Mouse (Mus musculus) embryo, embryonic 11 days (tissue): ENCODE results near the gene Mesd.
A peak's percentile ranks its signal among the peaks of the same experiment; 100 is the strongest.

Source experiments
- DNase-seq: peaks from one replicate; pipeline ENCODE4 v3.0.0-alpha.2; 2015

Mesd gene

DNA sequence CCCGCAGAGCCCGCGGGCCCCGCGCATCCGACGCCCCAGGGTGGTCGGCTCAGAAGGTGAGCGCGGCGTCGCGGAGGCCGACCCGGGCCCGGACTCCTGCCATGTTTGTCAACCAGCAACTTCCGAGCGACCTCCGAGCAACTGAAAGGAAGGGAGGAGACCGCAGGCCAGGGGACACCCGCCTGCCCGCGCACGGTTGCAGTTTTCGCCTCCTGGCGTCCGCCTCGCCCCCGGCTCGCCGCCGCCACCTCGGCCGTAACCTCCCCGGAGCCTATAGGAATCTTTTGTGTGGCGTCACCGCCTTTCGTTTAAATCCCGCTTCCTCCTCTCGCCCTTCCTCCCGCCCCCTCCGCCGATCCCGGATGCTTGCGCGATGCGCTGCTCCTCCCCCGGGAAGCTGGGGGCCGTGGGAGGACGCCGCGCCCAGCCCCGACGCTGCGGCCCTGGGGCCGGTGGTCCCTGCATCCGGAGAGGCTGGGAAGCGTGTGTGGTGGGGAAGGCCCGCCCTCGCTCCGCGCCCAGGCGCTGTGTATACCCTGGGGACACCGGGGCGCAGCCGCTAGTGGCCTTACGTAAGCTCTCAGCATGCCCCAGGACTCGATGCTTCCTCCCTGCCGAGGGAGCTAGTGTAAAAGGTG lies at the start of gene Mesd, which contains the start of gene Tlnrd1:
Gene Mesd, plus strand, starts transcription at position 446 of the 638 bp plus-strand sequence.
Gene Tlnrd1, minus strand, starts transcription at position 285 of the 638 bp plus-strand sequence.
- peak; percentile 95 for DNase-seq

- no peak for DNase-seq
These were observed 45.6 kb upstream of the Mesd start for GRCm38 (mm10) chr7:83838525-83839224.

DNA sequence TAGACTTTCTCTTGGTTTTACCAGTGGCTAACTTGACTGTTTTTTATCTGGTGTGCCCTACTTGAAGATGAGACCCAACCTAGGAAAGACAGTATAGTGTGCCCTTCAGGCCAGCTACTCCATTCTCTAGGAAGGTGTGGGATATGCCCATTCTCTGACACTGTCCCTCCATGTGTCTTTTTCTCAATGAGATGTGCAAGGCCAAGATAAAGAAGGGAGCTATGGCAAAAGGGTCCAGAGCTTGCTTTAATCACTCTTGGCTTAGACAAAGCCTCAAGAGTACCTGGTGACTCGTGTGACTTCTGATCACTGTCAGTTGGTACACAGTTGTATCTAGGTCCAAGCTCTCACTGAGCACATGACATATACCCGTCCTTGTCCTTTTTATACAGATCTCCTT lies 44.2 kb upstream of the Mesd start:
- DNase-seq = no peak

- no peak for DNase-seq
These were observed 41.6 kb upstream of the Mesd start for GRCm38 (mm10) chr7:83842486-83843259.

- DNase-seq = no peak
These were observed 39.5 kb upstream of the Mesd start for GRCm38 (mm10) chr7:83844807-83845206.

- DNase-seq = peak; percentile 33
These were observed 36.8 kb upstream of the Mesd start for GRCm38 (mm10) chr7:83847187-83848075.

DNA sequence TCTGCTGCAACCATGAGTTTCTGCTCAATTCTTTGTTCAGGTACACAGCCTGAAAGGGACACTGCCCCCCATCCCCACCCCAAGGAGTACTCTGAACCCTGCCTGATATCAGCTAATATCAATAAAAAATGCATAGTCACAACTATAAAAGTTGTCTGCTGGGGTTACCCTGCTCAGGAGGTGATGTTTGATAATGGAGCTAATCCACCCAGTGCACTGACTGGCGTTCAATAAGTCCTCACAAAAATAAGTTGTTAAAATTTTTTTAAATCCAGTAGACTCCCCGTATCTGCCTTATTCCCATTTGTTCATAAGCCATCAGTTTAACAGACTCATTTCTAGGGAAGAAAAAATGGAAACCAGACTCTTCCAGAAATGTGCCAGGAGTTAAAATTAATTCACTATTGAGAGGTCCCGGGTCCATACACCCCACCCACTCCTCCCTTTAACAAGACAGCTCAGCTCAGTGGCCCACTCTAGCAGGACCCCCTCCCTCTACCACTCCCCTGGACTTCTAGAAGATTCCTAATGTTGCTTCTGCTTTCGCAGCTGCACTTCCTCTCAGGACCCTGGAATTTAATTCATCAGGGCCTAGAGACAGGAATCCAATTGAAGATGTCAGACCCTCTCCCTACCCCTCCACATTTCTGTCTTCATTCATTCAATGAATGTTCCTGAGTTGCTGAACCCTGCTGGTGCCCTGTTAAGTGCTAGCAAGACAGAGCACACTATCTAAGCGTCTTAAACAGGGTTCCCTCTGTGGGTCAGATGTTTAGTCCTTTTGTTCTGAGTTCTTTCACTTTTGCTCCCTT lies 32.5 kb upstream of the Mesd start:
- DNase-seq = no peak

GRCm38 (mm10) chr7:83852381-83853380 lies 31.6 kb upstream of the Mesd start:
- DNase-seq = no peak

DNA sequence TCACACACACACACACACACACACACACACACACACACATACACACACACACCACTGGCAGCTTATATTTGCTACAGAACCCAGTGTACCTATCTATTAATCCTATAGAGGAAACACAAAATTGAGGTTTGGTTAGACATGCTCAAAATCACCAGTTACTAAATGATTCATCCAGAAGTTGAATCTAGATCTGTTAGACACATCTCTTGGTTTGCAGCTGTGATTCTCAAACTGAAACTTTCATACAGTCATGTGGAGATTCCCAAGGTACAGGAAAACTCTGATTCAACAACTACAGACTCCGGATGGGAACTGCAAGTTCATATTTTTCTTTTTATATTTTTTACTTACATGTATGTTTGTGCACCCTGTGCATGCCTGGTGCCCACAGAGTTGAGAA lies 29.1 kb upstream of the Mesd start:
- no peak for DNase-seq

GRCm38 (mm10) chr7:83856353-83857207 lies 27.7 kb upstream of the Mesd start:
- DNase-seq = no peak

DNA sequence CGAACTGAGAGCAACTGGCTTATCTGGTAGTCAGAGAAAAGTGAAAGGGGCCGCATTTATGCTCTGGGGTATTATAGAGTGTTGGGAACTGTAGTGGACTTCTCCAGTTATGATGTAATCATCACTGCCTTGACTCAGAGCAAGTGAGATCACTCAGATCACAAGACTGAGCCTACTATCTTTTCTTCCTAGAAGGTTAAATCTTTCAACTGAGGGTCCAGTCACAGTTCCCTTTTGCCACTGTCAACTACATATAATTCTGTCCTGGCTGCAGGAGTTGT lies 27.1 kb upstream of the Mesd start:
- no peak for DNase-seq

DNA sequence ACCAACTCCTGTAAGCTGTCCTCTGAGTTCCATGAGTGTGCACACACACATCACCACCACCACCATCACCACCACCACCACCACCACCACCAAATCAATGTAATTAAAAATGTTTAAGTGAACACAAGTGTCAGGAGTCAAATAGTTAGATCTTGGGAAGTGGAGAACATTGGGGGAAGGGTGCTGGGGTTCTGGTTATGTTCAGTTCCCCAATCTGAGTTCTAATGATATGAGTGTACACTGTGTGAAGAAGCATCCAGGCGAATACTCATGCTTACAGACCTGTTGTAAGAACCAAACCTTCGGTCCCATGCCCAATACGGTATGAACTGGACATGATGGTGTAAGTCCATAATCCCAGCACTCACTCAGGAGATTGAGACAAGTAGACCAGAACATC lies 26.3 kb upstream of the Mesd start:
- DNase-seq = no peak

DNA sequence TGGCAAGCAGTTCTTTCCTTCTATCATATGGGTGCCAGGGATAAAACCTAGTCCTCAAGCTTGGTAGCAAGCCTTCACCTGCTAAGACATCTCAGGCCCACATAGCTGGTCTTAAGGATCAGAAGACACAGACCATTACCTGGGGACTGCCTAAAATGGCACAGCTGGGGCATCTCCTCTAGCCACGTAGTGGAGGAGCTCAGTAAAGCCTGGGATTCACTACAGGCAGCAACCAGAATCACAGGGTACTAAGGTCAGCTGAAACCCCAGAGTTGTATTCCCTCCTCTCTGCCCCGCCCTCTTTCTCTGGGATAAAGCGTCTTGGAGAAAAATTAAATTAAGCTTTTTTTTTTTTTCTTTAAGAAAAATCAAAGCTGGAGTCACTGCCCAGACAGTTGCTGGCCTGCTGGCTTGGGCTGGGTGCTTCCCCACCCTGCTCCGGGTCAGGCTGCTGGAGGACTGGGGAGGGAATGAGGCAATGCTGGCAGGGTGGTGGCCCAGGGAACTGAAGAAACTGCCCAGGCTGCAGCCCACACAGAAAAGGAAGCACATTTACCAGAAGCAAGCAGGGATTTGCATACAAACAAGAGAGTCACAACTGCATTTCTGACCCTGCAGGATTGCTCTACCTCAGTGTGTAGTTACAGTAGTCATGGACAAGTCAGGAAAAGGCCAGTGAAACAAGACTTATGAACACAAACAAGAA lies 24.7 kb upstream of the Mesd start:
- DNase-seq = no peak

- no peak for DNase-seq
These were observed 20.7 kb upstream of the Mesd start for GRCm38 (mm10) chr7:83863554-83863953.

- no peak for DNase-seq
These were observed 16.1 kb upstream of the Mesd start for GRCm38 (mm10) chr7:83868200-83868599.

DNA sequence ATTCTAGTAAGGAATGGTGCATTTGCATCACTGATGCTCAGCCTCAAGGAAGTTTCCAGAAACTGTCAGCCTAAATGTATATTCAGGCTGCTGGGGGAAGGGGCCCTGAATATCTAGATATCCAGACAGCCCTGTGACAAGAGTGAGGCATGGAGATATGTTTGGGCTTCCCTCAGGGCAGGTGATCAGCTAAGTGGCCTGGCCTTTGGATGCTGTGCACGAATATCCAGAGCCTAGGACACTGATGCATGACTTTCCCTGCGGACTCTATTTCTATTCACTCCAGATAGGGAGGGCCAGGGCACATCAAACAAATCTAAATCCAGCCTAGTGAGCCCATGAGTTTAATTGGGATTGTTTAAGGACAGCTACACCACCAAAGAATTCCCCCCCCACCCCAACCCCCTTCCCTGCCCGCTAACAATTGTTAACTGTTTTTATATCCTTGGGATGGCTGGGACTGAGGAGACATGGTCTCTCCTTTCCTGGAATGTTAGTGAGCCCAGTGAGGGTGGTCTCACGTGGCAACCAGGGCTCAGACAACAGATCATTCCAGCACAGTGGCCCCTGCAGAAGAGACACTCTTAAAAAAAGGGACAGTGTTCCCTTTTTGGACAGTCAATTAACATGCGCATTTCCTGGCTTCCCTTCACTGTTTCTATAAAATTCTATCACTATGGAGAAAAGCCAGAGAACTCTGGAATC lies 14.3 kb upstream of the Mesd start:
- no peak for DNase-seq

- no peak for DNase-seq
These were observed 7.2 kb upstream of the Mesd start for GRCm38 (mm10) chr7:83877088-83877487.

DNA sequence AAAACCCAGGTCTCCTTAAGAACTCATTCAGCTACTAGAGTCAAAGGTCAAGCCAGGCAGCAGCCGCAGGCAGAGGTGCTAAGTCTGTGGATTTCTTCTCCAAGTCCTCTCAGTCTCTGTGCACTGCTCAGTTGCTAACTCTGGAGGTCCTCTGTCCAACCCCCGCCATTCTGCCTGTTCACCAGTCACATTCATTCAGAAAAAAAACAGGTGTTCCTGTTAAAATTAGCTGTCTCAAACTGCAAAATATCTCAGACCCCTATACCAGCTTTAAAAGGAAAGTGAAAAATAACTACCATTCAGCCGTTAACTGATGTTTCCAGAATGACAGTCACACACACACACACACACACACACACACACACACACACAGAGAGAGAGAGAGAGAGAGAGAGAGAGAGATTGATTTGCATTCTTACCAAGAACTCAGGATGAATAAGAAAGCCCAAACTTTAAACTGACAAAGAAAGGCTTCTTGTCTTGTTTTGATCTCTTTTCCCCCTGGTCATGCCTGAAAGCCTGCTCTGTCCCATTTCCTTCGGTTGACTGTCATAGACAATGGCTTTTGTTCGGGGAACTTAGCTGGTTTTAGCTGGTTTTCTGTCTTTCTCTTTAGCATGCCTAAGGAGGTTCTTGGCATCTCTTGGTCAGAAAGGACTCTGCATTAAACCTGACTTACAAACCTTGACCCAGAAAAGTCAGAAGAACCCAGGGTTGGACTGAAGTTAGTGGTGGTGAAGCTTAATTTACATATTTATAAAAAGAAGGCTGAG lies 5.4 kb upstream of the Mesd start:
- DNase-seq = peak; percentile 61
